Mouse (Mus musculus) lung, adult 2 months (tissue): ENCODE measurements around the gene Styx.

Experiments
- CTCF ChIP-seq: fragments of 200-500 bp; IDR thresholded peaks from 2 replicates; pipeline ENCODE4 v1.5.1; 2011; ENCODE audit warnings: mild to moderate bottlenecking, low read length, control low read depth; ENCODE audit not compliant: insufficient read depth
- POLR2A ChIP-seq: fragments of 200-500 bp; IDR thresholded peaks from 2 replicates; pipeline ENCODE4 v1.6.1; 2011; ENCODE audit warnings: low read depth, mild to moderate bottlenecking, control low read depth, low read length, borderline replicate concordance; ENCODE audit errors: extremely low read depth

GRCm38 (mm10) chr14:45463599-45463998 lies 112.7 kb downstream of the Styx start:
- TF ChIP-seq CTCF (no peak), POLR2A (no peak)
